Mouse (Mus musculus) hematopoietic stem cell, adult 5-6 weeks (primary cell): ENCODE data around the gene Slc27a5. TPM values are rescaled to one million over a fixed set of nuclear protein-coding genes. Genes with fewer than 3 reads are reported as not detected.

ENCODE experiments used
- ATAC-seq, 2 experiments: fragments of 125-278 bp in 1 of 2; replicated peaks in 1 of 2; 2 replicates each; pipeline ENCODE4 v1.8.0; 2016 to 2017; ENCODE audit warnings: inconsistent platforms in 2 of 2, mild to moderate bottlenecking in 2 of 2, moderate number of reproducible peaks in 2 of 2, low read depth in 1 of 2, moderate TSS enrichment in 1 of 2; ENCODE audit not compliant: low FRiP score in 2 of 2, poor library complexity in 2 of 2, severe bottlenecking in 2 of 2, insufficient read depth in 1 of 2, low TSS enrichment in 1 of 2
- total RNA-seq: library from RNA; stranded (forward); fragments of 172-1452, 232-1000 nt; gene quantifications from 2 replicates; pipeline ENCODE4 v1.2.3, GENCODE M21; 2017

Slc27a5 gene
- not detected in 2 replicates for total RNA-seq

DNA sequence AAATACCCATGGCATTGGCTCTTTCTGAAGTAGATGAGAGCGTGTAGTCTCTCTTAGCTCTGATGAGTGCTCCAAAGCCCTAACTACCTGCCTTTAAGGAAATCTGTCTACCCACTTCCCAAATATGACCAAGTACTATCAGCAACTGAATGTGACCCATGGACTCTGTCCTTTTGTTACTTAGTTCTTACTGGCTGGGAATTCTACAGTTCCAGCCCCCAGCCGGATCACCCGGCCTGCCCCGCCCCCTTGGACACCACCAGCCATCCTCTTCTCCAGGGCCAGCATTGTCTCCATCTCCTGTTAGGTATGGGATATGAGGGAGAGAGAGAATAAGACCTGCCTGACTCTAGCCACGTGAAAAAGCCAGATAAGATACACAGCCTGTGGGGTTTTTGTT is at the start of gene Slc27a5:
TSS of gene Slc27a5 (minus strand) at position 140 of the 400 bp plus-strand sequence.
- no peak for ATAC-seq

GRCm38 (mm10) chr7:13046084-13046483 is 48.1 kb upstream of the Slc27a5 start:
- peak; percentile 81 to 91 for ATAC-seq

DNA sequence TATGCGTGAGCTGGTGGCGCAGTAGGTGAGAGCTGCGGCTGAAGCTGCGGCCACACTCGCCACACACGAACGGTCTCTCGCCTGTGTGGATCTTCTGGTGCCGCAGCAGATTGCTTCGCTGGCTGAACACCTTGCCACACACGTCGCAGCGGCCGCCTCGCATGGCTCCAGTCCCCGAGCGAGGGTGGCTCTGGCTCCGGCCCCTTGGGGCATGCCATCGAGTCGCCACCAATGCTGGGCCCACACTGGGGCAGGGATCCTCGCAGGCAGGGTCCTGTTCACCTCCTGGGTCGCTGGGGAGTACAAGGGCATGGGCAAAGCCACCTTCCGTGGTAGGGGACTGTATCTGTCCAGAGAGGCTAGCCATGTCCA is 46.2 kb upstream of the Slc27a5 start:
- ATAC-seq, result no peak; a peak in 1 of 4 replicates

- peak; percentile 14 to 22; a peak in 1 of 4 replicates for ATAC-seq
Observed at GRCm38 (mm10) chr7:13043445-13044253, 45.7 kb upstream of the Slc27a5 start.

- no peak for ATAC-seq
Observed at GRCm38 (mm10) chr7:13043120-13043444, 45.1 kb upstream of the Slc27a5 start.

- no peak for ATAC-seq
Observed at GRCm38 (mm10) chr7:13042511-13042910, 44.5 kb upstream of the Slc27a5 start.

DNA sequence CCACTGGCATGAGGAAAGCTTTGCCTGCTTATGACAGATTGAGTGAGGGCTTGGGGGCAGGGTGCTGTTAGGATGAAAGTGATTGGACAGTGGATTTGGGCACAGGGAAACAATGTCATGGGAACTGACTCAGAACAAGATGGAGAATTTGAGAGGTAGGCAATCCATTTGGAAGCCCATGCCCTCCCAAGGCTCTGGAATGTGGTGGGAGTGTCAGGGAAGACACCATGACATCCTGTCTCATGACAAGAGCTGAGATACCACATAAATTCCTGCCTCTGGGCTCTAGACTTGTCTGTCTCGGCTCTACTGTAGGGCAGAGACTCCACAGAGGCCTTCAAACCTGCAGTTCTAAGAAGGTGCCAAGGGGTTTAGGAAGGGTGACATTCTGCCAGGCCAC is 43.3 kb upstream of the Slc27a5 start:
- ATAC-seq, result no peak

DNA sequence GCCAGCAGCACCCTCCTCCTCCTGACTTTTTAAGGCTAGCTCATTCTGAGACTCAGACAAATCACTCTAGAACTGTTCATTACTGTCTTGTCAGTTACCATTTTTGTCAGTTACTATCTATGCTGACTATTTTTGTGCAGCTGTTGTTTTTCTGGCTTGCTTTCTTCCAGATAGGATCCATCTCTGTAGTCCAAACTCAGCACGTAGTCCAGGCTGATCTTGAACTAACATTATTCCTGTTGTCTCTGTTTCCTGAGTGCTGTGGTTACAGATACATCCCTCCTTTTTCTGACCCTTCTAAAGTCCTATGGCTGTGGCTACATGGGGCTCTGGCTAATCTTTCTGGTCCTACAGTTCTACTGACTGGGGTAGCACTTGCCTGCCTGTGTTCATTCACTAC is 41.2 kb upstream of the Slc27a5 start:
- no peak for ATAC-seq

DNA sequence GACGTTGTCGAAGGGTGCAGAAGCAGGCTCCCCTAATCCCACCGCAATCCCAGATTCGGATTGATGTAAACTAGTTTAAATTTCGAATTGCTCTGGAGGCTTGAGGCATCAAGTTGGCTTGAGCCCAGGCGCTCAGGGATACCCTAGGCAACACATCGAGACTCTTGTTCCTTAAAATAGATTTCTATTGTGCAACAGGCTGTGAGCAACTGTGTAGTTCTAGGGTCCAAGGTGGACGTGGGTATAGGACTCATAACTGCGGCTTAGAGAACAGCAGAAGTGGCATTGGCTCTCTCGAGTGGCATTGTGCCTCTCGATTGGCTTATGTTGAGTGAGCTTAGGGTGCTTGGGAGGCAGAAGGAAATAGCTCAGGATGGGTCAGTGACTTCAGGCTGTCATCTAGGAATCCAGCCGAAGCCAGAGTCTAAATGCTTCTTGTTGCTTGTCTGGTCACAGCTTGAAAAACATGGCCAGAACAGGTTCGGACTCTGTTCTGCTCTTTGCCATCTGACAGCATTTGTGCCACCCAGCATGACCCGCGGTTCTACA is 40.7 kb upstream of the Slc27a5 start:
- peak; percentile 17 to 38; a peak in 3 of 4 replicates for ATAC-seq

- peak; percentile 55 to 58 for ATAC-seq
Observed at GRCm38 (mm10) chr7:13037901-13038555, 40.0 kb upstream of the Slc27a5 start, which contains the start of gene Ube2m. Ube2m (minus strand) TSS chr7:13038275.

- no peak for ATAC-seq
Observed at GRCm38 (mm10) chr7:13037366-13037765, 39.4 kb upstream of the Slc27a5 start.

DNA sequence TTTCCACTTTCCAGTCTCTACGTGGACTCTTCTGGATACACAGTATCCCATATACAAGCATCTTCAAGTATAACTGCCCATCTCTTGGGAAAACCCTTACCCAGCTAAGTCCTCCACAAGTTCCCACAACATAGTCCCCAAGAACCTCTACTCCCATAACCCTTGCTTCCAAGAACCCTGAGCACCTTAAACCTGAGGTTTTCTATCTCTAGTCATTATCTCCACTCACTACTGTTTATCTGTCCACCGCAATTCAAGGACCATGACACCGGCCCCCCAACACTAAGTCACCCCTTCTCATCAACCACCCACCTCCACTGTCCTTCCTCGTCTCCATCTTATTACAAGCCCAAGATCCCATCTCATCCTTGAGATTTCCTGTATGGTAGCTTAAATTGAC is 38.8 kb upstream of the Slc27a5 start:
- no peak for ATAC-seq

DNA sequence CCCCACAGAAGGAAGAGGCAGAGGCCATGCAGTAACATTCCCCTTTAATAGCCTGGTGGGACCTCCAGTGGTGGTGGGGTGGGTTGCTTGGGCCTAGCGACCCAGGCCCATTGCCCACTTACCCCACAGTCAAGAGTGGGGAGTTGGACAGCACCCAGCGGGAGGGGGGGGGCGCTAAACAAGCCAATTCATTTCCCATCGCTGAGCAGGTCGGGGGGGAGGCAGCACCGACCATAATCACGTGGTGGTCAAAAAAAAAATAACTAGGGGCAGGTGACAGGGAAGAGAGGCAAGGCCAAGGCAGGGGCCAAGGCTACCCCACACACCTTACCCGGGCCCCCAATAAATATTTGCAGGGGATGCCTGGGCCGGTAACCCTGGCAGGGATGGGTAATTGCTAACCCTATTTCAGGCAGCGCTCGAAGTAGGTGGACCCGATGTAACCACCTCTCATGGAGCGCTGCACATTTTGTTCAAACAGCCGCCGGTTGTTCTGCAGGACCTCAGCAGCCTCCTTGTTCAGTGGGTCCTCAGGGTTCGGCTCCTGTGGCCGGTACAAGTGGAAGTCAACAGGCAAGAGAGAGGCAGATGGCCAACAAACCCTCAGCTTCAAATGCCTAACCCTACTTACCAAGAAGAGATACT is 37.3 kb upstream of the Slc27a5 start:
- no peak for ATAC-seq

GRCm38 (mm10) chr7:13034148-13034977 is 36.4 kb upstream of the Slc27a5 start, which contains the start of gene Chmp2a:
Chmp2a (minus strand) TSS chr7:13034807.
- ATAC-seq, result peak; percentile 67 to 68

- ATAC-seq, result no peak
Observed at GRCm38 (mm10) chr7:13033451-13034147, 35.6 kb upstream of the Slc27a5 start.

GRCm38 (mm10) chr7:13032541-13032940 is 34.5 kb upstream of the Slc27a5 start:
- no peak for ATAC-seq

GRCm38 (mm10) chr7:13031983-13032382 is 34.0 kb upstream of the Slc27a5 start:
- ATAC-seq, result no peak
